Mouse (Mus musculus) lung, postnatal 0 days (tissue): ENCODE data around the gene Crhbp.
A peak's percentile ranks its signal among the peaks of the same experiment; 100 is the strongest.

ENCODE experiments used
- CTCF ChIP-seq: IDR thresholded peaks from 2 replicates; pipeline ENCODE4 v1.5.1; 2016; ENCODE audit warnings: antibody characterized with exemption, mild to moderate bottlenecking
- EP300 ChIP-seq: IDR thresholded peaks from 2 replicates; pipeline ENCODE4 v1.6.1; 2016; ENCODE audit warnings: antibody characterized with exemption, mild to moderate bottlenecking, control low read depth

- TF ChIP-seq CTCF (no peak), EP300 (peak; percentile 81)
Measured at GRCm38 (mm10) chr13:95484664-95485063, 39.9 kb upstream of the Crhbp start.
